Mouse (Mus musculus) testis, adult 2 months (tissue): Measurements from ENCODE around the gene Tbc1d25.

Source experiments
- CTCF ChIP-seq: fragments of 200-500 bp; IDR thresholded peaks from 2 replicates; pipeline ENCODE4 v1.5.1; 2012; ENCODE audit warnings: low read depth, mild to moderate bottlenecking, inconsistent platforms, low read length, moderate library complexity; ENCODE audit not compliant: control insufficient read depth, insufficient read depth, insufficient replicate concordance
- POLR2A ChIP-seq: fragments of 200-500 bp; IDR thresholded peaks from 2 replicates; pipeline ENCODE4 v1.6.1; 2012; ENCODE audit warnings: low read depth, mild to moderate bottlenecking, inconsistent platforms, low read length, moderate library complexity; ENCODE audit not compliant: control insufficient read depth

GRCm38 (mm10) chrX:8222678-8223421, 46.9 kb upstream of the Tbc1d25 start:
- no peak for TF ChIP-seq CTCF
- no peak for TF ChIP-seq POLR2A
